Mouse (Mus musculus) megakaryocyte, embryonic 14.5 days (primary cell): ENCODE measurements at regions not wholly inside any gene's neighbourhood (a gene's known extent, or its start where the extent isn't known, plus 50 kb on each side); places are given as distances from the start of the nearest gene placed in this dataset.

Source experiments
- FLI1 ChIP-seq: IDR thresholded peaks from 2 replicates; pipeline ENCODE4 v1.6.1; 2012; ENCODE audit warnings: low read length, inconsistent platforms, mixed read lengths
- GATA1 ChIP-seq: IDR thresholded peaks from 3 replicates; pipeline ENCODE4 v1.6.1; 2012; ENCODE audit warnings: mixed read lengths, low read length, inconsistent platforms, borderline replicate concordance

DNA sequence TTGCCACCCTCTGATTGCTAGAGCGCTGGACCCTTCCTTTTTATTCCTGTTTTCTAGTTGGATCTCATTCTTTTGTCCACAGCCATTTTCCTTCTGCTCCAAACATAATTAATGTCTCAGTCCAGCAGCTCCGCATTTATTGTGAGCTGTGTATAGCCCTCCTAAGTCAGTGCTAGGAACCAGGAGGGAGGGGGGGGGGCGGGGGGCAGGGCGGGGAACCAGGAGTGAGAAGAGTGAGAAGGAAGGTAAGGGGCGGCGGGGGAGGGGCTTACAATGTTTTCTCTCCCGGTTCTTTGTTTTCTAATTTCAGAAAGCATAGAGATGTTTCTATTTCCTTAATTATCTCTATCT lies 125.6 kb downstream of the Minar1 start:
- TF ChIP-seq GATA1 (no peak), FLI1 (no peak)
